Mouse (Mus musculus): ENCODE measurements around the gene Rere.

GRCm38 (mm10) chr4:150249731-150250270 is 31.6 kb upstream of the Rere start:
- TF ChIP-seq GATA1 (IDR thresholded peaks at IDR 0.05; ENCODE audit: low read length) (no peak), TAL1 (IDR thresholded peaks at IDR 0.05; ENCODE audit: low read length) (no peak)

All from erythroblast, embryonic 14.5 days (primary cell).